Mouse (Mus musculus) hindlimb bud, embryonic 11.5 days (tissue): ENCODE measurements around the gene Ctdsp2.
A peak's percentile ranks its signal among the peaks of the same experiment; 100 is the strongest.

Source experiments
- DNase-seq: peaks from one replicate; pipeline ENCODE4 v3.0.0-alpha.2; 2012; ENCODE audit warnings: low read depth, low spot score; ENCODE audit errors: extremely low spot score

The Ctdsp2 gene

GRCm38 (mm10) chr10:126978277-126978994 is at the start of gene Ctdsp2:
Gene Ctdsp2, plus strand, starts transcription at chr10:126978717.
- peak; percentile 92 for DNase-seq

- no peak for DNase-seq
Observed at GRCm38 (mm10) chr10:126928819-126929206, 49.7 kb upstream of the Ctdsp2 start.

- DNase-seq = no peak
Observed at GRCm38 (mm10) chr10:126929543-126929942, 49.0 kb upstream of the Ctdsp2 start.

GRCm38 (mm10) chr10:126930270-126931121 is 48.0 kb upstream of the Ctdsp2 start:
- no peak for DNase-seq

GRCm38 (mm10) chr10:126931123-126931759 is 47.3 kb upstream of the Ctdsp2 start:
- DNase-seq = no peak

- no peak for DNase-seq
Observed at GRCm38 (mm10) chr10:126931760-126932139, 46.8 kb upstream of the Ctdsp2 start.

- DNase-seq = no peak
Observed at GRCm38 (mm10) chr10:126934561-126934960, 44.0 kb upstream of the Ctdsp2 start.

- no peak for DNase-seq
Observed at GRCm38 (mm10) chr10:126935121-126935520, 43.4 kb upstream of the Ctdsp2 start.

GRCm38 (mm10) chr10:126935556-126936381 is 42.7 kb upstream of the Ctdsp2 start:
- no peak for DNase-seq

GRCm38 (mm10) chr10:126940949-126941348 is 37.6 kb upstream of the Ctdsp2 start:
- no peak for DNase-seq

GRCm38 (mm10) chr10:126945531-126945930 is 33.0 kb upstream of the Ctdsp2 start:
- no peak for DNase-seq

GRCm38 (mm10) chr10:126949824-126950223 is 28.7 kb upstream of the Ctdsp2 start:
- DNase-seq = no peak

GRCm38 (mm10) chr10:126950572-126950971 is 27.9 kb upstream of the Ctdsp2 start:
- no peak for DNase-seq

- no peak for DNase-seq
Observed at GRCm38 (mm10) chr10:126952375-126952774, 26.1 kb upstream of the Ctdsp2 start.

GRCm38 (mm10) chr10:126953029-126953471 is 25.5 kb upstream of the Ctdsp2 start:
- DNase-seq = no peak

- DNase-seq = no peak
Observed at GRCm38 (mm10) chr10:126956692-126957358, 21.7 kb upstream of the Ctdsp2 start.

- no peak for DNase-seq
Observed at GRCm38 (mm10) chr10:126957359-126958107, 21.0 kb upstream of the Ctdsp2 start.

- DNase-seq = no peak
Observed at GRCm38 (mm10) chr10:126960496-126960895, 18.0 kb upstream of the Ctdsp2 start.

- no peak for DNase-seq
Observed at GRCm38 (mm10) chr10:126961757-126962156, 16.8 kb upstream of the Ctdsp2 start.
